Mouse (Mus musculus) heart, adult 8-10 months (tissue): ENCODE measurements around the gene Trappc10. TPM values are rescaled to one million over a fixed set of nuclear protein-coding genes. Genes with fewer than 3 reads are reported as not detected.

ENCODE experiments used
- DNase-seq: peaks from one replicate; pipeline ENCODE4 v3.0.0; 2022; ENCODE audit warnings: low spot score
- total RNA-seq, 4 experiments: library from RNA; stranded (reverse); gene quantifications; 2 replicates each; pipeline ENCODE4 v1.2.4; 2022

The Trappc10 gene
- total RNA-seq, 4 experiments from 2014 or later, result 43.6 to 62.3 (median 52.9) TPM

DNA sequence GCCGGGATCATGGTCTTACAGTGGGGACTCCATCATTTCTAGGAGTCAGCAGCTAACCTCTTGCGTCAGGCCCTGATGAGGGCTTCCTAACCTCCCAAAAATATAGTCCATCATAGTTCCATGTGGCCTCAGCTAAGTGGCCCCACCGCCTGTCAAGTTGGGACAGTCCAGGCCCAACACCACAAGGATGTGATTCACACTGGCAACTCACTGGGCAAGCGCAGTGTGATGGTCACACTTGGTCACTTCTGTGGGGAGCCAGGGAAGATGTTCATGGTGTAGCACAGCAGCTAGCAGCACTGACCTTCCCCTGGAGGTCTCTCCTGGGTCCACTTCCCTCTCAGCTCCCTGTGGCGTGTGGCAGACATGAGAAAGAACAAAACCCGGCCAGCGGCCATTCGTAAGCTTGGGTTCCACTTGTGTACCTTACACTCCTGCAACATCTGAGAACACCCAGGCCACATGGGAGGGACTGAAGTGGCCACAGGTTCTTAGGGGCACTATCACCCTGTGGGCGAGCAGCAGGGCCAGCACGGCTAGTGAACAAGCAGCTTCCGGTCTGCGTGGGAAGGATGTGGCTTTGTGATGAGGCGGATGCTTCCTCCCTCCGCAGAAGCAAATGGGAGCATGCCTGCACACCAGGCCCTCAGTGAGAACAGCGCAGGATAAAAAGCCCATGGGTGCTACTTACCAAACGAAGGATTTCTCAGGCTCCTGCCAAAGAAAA is 83.9 kb downstream of the Trappc10 start:
- no peak for DNase-seq

DNA sequence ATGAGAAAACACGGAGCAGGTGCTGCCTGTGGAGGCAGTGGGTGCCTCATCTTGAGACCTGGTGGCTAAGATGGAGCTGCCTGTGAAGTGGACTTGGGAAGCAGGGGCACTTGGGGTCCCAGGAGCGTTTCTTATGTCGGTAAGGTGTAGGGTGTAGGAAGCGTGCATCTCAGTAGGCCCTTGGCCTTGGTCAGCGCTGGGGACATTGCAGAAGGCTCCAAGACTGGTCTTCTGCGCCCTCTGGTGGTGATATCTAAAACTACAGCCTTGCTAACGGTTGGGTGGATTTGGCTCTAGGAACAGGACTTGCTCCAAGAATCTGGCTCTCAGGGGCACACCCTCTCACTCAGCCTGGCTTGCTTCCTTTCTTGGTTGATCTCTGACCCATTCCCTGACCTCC is 84.5 kb downstream of the Trappc10 start:
- DNase-seq, result peak; percentile 90

DNA sequence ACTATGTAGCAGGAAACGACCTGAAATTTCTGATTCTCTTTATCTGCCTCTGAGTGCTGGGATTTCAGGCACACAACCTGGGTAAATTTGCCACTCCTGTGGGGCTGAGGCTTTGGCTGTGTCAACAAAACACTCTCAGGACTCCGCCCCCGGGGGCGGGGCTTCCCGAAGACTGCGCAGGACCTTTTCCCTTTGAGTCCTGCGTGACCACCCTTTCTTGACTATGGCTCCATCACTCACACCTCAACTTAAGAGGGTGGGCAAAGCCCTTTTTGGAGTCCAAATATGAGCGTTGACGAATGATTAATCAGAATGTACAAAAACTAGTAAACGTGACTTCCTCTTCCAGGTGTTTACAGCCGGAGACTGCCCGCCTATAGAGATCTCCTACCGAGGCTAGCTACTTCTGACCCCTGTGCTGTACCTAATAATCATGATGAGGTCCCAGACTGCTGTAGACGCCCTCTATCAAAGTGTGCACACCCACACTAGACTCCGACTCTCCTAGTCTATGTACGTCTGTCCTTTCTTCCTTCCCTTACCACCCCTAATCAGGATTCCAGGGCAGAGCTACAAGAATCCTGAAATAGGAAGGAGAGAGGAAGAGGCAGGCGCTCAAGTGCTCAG is 85.1 kb downstream of the Trappc10 start:
- peak; percentile 46 for DNase-seq

DNA sequence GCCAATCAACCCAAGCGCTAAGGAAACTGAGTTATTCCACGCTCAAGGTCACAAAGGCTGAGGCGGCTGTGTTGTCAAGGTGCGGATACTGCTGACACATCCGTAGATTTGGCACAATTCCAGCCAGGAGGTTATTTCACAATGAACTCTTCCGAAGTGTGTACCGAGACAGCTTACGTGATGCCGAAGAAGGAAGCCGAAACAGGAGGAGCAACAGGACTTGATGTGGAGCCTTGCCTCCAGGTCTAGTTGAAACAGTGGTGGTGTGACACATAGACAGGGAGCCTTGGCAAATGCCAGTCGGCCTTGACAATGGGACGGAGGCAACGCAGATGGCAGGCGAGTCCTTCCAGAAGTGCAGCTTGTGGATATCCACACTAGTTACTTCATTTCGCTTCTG is 86.4 kb downstream of the Trappc10 start:
- no peak for DNase-seq

DNA sequence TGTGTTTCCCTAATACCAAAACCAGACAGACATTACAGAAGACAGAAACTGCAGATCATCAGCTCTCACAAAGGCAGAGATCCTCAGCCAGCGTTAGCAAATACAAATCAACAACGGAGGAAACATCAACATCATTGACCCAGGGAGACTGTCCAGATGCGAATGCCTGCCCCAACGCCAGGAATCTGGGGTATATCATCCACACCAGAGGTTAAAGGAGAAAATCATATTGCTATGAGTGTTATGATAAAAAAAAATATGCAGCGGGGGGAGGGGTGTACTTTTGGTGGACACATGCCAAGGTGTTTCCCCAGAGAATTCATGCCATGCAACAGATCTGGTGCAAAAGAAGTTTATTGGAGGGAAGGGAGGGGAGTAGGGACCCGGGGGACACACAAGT is 87.5 kb downstream of the Trappc10 start:
- no peak for DNase-seq

DNA sequence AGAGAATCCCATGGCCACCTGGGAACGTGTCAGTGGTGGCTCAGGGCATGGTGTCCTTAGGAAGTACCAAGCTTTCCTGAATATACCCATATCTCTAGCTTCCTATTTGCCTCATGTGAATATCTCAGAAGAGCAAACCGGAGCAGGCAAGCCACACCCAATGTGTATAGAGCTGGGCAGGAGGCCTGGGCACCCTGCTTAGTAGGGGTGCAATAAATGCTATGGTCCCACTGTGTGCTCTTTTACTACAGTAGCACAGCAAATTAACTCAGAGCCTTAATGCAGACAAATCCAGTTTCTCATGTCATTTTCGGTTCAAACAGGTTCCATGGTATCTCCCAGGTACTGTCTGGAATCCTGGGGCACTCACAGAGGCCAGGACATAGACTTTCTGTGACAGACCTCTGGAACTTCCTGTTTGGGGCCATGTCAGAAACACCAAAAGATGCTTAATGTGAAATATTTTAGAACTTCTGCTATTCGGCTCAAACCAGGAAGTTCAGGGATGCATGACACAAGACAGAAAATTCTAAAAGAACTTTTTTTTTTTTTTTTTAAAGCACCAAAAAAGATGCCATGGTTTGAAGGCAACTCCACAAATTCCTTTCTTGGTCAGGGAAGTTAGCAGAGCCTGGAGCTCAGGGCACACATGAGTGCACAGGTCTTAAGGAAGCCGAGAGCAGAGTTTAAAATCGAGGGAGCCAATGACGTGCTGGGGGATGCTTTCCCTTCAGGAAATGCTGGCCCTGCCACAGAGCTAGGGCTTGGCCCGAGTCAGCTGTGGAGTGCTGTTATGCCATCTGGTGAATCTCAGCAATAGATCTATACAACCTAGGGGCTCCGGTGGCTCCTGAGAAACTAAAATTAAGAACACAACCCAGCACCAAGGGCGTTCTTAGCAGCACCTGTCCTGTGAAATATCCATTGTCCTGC is 95.3 kb downstream of the Trappc10 start:
- DNase-seq, result no peak

DNA sequence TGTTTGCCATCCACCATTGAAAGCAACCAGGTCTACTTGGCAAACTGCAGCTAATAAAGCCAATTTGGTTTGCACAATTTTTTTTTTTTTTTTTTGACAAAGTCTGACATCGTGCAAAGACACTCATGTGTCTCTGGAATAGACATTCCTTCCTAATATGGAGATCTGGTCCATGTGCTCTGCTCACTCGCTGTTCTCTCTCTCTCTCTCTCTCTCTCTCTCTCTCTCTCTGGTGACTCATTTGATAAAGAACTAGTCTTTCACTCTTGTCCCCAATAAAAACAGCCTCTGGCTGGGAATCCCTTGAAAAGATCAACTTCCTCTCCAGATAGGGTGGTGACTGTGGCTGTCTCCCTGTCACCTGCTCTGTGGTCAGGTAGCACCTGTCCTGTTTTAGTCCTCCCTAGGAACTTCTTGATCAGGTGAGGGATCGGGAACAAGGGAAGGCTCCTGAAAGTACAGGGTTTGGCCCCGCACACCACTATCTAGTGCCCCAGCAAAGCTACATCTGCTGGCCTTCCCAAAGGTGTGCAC is 96.5 kb downstream of the Trappc10 start:
- no peak for DNase-seq

DNA sequence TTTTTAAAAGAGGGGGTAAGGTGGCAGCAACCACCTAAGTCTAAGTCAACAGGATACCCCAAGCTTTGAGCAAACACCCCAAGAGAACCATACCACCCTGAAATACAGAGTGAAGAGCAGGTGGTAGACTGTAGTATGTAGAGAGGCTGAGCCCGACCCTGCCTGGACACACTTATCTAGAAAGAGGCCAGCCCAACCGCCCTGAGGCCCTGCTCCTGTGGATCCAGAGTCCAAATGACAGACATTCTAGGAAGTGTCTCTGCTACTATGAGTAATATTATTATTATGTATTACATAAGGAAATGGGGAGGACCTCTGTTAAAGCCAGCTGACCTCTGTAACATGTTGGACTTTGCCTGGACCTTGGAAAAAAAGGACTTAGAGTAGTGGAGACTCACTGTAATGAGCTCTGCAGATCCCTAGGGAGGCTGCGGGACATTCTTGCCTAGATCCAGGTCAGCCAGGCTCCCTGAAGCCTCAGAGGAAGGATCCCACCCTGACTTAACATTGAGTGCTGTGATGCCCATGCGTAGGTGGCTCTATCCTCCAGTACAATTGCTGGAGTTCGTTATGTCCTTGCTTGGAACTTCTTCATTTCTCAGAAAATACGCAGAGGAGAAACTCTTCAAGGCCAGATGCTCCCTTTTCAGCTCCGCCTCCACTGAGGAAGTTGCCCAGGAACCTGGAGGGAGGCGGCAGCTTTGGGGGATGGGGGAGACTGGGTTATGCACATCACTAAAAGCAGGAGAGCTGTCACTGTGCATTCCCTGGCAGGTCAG is 100.5 kb downstream of the Trappc10 start:
- no peak for DNase-seq

DNA sequence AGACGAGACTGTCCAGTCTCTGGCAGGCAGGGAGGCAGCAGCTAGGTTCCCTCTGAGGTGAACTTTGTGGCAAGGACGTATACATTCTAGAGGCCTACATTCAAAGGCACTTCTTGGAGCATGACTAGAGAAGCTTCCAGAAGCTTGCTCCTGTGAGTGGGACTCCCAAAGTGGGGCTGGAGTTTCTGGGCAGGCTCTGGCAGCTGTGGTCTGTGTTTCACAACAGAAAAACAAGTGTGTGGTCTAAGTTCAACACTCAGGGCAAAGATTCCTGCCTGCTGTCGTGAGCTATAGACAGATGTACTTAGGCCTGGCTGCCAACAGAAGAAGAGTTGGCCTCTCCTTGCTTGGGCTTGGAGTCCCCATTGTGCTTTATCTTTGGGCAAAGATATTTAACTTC is 103.6 kb downstream of the Trappc10 start:
- no peak for DNase-seq

DNA sequence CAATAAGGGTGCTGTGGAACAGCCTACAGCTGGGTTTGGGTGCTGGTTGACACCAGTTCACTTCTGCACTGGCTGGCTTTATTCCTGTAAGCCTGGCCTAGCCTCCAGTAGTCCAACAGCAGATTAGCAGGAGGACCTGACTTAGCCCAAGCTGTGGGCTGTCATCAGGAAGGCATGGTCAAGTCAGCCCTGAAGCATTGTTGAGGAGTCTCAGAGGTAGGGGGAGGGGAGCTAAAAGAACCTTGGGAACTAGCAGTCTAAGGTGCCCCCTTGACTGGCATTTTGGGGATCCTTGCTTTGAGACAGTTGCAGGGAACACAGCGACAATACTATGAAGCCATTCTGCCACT is 104.2 kb downstream of the Trappc10 start:
- no peak for DNase-seq

DNA sequence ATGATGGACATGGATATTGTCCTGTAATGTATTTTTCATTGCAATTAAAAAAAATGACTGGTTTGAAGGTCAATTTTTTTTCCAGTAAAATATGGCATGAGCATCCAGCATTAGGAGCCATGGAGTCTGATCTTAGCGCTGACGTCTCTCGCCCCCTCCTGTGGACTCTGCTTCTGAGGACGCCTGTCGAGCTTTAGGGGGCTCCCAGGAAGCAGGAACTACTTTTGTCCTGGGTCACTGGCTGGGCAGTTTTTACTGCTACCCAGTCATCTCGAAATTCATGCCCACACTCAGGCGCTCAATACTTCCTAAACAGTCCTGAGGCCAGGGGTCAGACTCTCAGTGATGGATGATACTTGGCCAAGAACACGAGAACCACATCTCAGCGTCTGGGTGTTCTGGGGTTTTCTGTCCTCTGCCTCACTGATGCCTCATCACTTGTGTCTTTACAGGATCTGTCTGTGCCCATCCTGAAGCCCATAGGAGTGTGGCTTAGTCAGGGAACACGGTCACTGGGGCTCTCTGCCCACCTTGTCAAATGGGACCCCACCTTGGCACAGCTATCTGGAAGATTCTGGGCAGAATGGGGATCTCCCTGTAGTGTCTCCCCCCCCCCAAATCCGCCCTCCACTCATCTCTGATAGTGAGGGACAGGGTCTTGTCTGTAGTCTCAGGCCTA is 104.7 kb downstream of the Trappc10 start:
- DNase-seq, result no peak

DNA sequence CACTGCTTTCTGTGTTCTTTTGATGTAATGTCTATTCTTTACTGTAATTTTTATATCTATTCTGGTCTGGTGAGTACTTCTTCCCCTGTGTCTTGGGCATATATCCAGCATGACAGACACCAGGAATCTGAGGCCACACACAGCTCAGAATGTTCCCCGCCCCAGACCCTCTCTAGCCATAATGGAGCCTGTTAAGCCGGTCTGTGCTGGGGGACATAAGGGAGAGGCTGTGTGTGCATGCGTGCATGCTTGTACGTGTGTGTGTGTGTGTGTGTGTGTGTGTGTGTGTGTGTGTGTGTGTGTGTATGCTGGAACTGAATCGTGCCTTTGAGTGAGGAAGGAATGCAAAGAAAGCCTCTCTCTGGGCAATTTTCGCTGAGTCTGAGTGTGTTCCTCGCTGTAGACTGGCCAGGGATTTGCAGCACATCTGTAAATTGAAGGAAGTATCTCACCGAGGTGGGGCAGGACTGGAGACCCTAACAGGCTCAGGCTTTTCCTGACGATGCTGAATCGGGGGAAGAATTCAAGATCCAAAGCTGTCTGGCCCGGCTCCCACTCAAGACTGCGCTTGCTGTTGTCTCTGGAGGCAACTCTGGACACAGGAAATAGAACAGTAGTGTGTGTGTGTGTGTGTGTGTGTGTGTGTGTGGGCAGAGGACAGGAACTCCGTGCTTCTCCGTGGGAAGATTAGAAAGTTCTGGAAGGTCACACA is 105.5 kb downstream of the Trappc10 start:
- DNase-seq, result peak; percentile 80

DNA sequence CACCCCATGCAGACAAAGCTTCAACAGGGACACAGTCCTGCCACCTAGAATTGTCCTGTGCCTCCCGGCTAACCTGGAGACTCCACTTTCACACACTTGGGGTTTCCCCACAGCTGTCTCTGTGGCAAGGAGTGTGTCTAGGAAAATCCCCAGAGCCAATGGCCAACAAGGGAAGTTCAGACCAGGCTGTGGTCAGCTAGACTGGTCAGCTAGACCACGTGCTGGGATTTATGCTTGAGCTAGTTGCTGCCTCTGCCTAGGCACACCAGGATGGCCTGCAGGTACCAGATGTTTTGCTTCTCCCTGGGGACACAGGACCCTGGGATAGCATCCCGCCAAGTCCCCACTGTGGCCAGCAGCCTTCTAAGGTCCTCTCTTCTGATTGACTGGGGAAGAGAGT is 107.2 kb downstream of the Trappc10 start:
- no peak for DNase-seq

Other genes starting within 250 kb of the Trappc10 start
- 100 to 1,000 TPM; 124 to 159 (median 130) TPM for gene Pfkl, start 234.6 kb downstream of the Trappc10 start, total RNA-seq
- gene Dnmt3l, start 202.7 kb downstream of the Trappc10 start, total RNA-seq, result under 1 TPM in 2 of 4 experiments, not detected in 2; 0.38 to 0.65 TPM
- not detected for gene Aire, start 201.0 kb downstream of the Trappc10 start, total RNA-seq
- 1 to 10 TPM; 6.1 to 7.9 (median 7.0) TPM for gene Icosl, start 175.3 kb downstream of the Trappc10 start, total RNA-seq
- gene D10Jhu81e, start 74.9 kb downstream of the Trappc10 start, total RNA-seq, result 100 to 1,000 TPM; 676 to 739 (median 714) TPM
- 10 to 100 TPM; 11.1 to 12.3 (median 11.6) TPM for gene Pwp2, start 59.5 kb downstream of the Trappc10 start, total RNA-seq
- 100 to 1,000 TPM; 206 to 254 (median 219) TPM for gene Agpat3, start 107.8 kb upstream of the Trappc10 start, total RNA-seq
- 100 to 1,000 TPM in 2 of 4 experiments, 10 to 100 TPM in 2; 87.2 to 106 (median 96.3) TPM for gene Rrp1, start 168.4 kb upstream of the Trappc10 start, total RNA-seq
- 10 to 100 TPM; 16.4 to 26.2 (median 24.4) TPM for gene Cstb, start 181.0 kb upstream of the Trappc10 start, total RNA-seq
- gene Pdxk, start 220.3 kb upstream of the Trappc10 start, total RNA-seq, result 10 to 100 TPM; 12.9 to 14.3 (median 13.4) TPM